Mouse (Mus musculus) CD4-positive, CD25-positive, alpha-beta regulatory T cell, adult 2 months (primary cell): ENCODE results near the gene Kxd1.

Source experiments
- DNase-seq: peaks from one replicate; pipeline ENCODE4 v3.0.0-alpha.2; 2012; ENCODE audit warnings: low read depth, low spot score

Gene Kxd1

DNA sequence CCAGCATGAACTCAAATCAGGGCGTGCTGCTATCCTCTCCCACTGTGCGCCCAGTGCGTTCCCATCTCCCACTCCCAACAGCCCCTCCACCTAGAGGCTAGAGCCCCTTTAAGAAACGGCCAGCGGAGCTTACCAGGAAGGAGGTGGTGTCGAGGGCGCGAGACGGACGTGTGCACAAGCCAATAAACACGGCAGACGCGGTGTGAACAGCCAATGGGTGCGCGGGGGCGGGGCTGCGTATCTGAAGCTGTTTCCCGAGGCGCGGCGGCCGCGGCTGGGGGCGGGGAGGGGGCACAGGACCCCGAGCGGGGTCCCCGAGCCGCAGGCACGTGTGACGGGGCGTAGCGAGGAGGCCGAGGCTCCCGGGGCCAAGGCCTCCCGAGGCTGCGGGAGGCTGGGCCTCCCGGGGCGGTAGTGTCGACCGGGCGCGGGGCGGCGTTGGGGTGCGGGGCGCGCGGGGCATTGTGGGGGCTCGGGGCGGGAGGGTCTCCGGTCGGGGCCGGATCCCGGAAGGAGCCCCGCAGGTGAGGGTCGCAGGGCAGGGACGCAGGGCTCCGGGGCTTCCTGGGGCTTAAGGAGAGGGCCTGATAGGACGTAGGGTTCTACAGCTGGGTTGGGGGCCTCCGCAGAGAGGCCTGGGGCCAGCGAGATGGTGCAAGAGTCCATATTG is at the start of gene Kxd1, which contains the start of gene Fkbp8:
Kxd1 (minus strand) TSS at position 445 of the 670 bp plus-strand sequence.
Fkbp8 (plus strand) TSS at position 213 of the 670 bp plus-strand sequence.
- peak; percentile 97 for DNase-seq

DNA sequence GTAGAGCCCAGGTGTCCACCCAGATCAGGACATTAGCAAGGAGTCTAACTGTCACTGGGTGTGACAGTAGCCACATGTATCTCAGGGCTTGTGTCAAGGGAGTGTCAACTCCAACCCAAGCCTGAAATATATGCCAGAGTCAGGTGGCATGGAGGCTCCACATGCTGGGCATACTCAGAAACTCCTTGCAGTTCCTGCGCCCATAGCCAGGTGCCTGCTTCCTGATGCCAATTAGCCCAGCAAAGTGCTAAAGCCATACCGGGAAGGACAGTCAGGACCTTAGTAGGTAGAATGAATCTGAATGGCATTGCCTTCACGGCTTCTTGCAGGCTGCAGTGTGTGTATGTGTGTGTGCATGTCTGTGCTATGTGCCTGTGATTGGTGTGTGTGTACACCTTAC is 49.5 kb upstream of the Kxd1 start:
- DNase-seq: no peak

DNA sequence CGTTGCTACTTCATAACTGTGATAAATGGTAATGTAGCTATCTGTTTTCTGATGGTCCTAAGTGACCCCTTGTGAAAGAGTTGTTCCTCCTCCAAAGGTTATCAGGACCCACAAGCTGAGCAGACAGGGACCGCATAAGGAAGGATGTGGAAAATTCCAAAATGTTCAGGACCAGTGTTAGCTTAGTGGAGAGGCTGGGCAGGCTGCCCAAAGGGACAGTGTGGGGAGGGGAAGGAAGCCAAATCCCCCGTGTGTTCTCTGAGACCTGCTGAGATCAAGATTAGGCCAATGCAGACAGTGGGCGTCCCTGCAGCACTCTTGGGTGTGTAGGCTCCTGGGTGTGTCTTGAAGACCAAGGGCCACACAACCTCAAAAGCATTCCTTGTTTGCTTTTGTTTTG is 47.2 kb upstream of the Kxd1 start:
- no peak for DNase-seq

DNA sequence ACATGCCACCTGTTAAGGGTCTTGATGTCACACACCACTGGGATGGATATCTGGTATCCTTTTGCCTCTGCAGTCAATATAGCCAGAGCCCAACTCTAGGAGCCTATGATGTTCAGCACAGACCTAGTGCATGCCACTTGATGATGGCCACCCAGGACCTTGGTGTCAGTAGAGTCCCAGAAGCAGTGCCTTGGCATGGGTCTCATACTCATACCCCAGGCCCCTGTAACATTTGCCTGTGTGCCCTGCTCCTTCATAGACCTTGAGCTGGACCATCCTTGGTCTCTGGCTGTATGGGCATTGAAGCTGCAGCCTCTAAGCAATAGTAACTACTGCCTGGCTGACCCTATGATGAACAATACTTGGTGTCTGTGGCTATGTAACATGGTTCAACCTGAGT is 46.5 kb upstream of the Kxd1 start:
- DNase-seq: no peak

DNA sequence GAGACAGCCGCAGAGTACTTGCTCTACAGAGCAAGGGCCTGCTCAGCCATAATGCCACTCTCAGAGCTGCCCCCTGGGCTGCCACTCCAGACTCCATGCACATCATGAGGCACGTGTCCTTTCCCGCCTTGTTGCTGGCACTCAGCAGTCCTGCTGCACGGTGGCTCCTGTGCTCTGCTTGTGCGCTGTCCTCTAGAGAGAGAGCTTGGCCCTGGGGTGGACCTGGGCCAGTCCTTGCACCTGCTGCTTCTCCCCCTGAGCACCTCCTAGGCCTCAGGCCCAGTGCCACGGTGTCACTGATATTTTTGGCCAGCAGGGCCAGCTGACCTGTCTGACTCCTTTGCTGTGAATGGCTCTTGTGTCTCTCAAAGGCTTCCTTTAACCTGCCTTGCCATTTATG is 43.2 kb upstream of the Kxd1 start:
- DNase-seq: no peak

DNA sequence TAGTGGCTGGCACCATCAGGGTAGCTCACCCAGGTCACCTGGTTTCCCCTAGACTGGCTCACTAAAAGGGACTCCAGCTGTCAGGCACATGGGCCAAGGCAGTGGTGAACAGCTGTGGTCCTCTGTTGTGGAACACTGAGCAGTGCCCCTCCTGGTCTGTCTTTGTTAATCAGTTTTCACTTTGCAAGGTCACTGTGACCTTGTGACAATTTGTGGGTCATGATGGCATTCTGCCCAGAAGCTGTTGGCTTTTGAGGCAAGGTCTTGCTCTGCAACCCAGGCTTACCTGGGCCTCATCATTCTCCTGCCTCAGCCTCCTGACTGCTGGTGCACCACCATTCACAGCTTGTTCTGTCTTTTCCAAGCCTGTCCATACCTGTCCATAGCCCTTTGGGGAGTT is 42.6 kb upstream of the Kxd1 start:
- no peak for DNase-seq

DNA sequence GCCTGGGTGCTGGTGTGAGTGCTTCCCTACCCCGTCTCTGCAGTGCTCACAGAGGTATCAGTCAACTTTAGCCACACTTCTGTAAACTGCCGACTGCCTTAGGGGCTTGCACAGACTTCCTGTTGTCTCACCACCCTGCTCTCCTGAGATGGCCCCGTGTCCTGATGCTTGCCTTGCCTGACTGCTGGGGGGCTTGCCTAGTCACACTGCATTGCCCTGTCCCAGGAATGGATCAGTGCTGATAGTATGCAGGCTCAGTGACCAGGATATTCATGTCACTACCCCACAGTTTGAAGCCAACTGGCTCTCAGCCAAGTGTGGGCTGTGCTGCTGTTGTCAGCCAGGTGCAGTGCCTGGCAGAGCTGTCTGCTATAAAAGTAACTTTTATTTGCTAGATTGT is 37.8 kb upstream of the Kxd1 start:
- no peak for DNase-seq

DNA sequence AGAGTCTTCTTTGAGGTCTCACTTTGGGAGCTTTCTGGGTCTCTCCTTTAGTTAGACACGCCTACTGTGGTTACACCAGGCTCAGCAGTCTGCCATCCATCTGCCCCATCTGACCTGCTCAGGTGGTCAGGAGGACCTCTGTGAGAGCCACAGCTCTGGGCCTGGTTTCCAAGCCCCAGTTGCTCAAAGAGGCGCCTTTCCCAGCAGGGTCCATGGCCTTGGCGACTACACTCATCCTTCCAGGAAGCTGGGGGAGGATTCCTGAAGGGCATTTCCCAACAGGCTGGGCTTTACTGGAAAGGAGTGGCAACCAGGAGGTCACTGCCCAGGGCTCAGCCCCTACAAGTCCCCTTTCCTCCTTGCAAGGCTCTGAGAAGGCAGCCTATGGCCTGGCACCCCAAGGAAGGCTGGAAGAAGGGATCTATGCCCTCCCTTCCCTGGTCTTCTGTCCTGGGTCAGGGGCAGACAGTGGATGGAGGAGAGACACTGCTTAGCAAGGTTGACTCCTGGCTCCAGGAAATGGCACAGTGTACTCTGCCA is 37.0 kb upstream of the Kxd1 start:
- no peak for DNase-seq

DNA sequence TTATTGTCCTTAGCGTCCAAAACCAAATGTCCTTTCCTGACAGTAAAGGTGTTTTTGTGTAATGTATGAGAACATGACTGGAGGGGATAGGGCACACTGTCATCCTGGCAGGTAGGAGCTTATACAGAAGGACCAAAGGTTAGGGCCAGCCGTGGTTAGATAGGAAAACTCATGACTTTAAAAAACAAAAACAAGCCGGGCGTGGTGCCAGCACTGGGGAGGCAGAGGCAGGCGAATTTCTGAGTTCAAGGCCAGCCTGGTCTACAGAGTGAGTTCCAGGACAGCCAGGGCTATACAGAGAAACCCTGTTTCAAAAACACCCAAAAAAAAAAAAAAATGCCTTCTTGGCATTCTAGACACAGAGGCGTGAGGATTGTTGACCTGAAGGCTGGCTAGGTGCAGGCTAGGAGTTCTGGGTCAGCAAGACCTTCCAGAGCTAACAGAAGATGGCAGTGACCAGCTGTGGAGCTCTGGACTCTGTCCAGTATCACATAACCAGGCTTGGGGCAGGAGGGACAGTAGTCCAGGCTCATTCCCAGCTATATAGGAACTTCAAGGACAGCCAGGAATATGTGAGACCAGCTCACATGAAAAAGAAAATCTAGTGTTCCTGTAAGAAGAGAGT is 36.1 kb upstream of the Kxd1 start:
- DNase-seq: no peak

DNA sequence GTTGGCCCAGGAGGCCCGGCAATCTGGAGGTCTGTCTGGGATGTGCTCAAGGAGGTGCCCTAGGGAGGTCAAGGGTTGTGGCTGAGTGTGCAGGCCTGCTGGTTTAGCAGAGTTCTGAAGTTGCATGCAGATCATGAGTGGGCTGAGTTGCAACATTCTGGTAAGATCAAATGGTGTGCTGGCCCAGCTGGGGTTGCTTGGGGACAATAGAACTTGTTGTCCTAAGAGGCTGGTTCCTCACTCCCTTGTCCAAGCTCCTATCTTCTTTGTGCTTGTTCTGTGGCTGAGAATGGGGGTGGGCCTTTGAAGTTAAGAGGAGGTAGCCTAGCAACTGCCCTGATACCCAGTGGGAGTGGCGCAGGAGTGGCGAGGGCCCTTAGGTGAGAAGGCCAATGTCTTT is 35.0 kb upstream of the Kxd1 start:
- no peak for DNase-seq

DNA sequence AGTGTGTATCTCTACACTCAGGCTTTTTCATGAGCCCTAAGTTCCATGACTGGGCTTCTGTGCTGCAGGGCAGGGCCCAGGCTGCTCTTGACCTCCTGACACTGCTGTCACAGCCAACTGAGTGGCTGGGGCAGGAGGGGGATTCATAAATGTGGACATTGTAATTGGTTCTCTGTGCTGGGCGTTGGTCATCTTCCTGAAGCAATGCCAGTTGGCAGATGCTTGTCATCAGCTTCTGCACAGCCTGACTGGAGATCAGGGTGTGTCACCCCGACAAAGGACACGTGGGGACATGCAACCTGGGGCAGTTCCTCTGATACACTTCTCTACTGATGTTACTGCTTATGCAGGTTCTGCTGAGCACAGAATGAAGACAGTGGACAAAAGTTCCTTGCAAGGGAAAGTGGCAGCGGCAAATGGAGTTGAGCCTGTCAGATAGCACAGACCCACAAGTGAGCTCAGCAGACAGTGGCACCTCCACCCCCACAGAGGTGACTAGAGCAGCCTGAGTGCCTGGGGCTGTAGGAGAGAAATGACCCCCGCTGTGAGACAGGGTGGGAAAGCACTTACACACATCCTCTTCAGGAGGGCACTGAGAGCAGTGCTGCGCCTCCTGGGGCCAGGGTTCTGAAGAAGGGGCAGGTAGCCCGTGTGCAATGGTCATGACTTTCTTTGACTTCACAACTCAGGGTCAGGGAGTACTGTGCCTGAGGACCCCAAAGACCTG is 34.2 kb upstream of the Kxd1 start:
- no peak for DNase-seq

DNA sequence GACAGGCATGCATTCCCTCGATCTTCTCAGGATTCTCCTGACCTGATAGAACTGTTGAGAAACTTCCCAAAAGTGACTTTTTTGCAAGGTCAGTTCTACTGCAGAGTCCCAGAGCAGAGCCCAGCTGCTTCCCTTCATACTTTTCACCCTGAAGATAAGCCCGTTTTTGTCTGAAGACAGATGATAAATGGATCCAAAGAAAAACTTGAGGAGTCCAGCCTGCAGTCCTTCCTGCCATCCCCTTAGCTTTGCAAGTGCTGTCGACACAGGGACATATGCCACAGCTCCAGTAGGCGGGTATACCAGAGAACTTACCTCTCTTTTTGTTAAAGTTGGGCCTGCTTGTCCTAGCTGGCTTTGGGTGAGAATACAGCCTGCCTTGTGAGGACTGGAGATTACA is 33.6 kb upstream of the Kxd1 start:
- DNase-seq: no peak

DNA sequence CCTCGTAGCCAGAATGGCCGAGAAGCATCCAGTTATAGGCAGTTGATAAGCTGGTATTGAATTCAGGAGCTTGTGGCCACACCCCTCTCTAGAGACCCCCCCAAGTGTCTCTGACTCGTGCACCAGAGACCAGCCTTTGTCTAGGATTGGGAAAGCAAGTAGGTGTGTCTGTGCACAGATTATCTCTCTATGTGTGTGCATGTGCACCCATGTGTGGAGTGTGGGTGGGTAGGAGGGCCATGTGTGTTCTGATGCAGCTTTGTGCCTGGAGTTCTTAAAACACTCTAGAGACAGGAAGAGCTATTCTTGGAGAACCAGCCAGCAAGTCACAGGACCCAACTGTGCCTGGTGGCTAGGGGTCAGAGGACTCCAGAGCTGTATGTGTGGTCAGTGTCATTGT is 32.8 kb upstream of the Kxd1 start:
- no peak for DNase-seq

DNA sequence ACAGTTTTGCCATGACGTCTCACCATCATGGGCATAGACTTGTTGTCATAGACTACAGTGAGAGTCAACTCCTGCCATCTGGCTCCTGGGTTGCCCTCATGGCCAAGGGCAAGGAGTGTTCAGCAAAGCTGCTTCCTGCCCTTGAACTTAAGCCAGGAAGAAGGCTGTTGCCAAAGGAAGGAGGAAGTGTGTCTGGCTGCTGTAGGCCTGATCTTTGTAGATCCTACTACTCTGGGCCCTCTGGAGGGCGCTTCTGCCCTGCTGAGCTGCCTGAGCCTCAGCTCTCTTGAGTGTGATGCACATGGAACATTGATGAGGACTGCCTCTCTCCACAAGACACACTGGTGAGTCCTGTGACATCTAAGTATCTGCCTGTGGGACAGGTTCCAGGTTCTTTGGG is 32.3 kb upstream of the Kxd1 start:
- peak; percentile 30 for DNase-seq

DNA sequence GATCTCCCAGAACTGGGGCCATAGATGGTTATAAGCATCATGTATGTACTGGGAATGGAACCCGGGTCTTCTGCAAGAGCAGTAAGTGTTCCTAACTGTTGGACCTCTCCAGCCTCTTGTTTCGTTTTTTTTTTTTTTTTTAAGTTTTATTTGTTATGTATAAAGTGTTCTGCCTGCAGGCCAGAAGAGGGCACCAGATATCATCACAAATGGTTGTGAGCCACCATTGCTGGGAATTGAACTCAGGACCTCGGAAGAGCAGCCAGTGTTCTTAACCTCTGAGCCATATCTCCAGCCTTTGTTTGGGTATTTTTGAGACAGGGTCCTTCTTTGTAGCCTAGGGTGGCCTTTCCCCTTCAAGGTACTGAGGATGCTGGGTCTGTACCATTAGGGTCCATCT is 31.2 kb upstream of the Kxd1 start:
- DNase-seq: peak; percentile 66

DNA sequence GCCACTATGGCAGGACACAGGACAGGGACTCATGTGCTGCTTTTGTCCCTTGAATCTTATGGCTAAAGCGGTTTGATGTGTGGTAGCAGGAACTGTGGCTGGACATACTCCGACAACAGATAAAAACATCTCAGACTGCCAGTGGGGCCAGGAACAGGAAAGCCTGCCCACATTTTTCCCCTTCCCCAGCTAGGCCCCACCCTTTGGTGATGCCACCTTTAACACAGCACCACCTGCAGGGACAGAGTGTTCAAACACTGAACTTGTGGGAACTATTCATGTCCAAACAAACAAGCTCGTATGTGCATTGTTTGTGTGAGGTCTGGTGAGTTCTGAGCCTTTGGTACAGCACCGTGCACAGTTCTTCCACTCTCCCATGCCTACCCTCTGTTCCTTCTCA is 30.6 kb upstream of the Kxd1 start:
- DNase-seq: peak; percentile 69

DNA sequence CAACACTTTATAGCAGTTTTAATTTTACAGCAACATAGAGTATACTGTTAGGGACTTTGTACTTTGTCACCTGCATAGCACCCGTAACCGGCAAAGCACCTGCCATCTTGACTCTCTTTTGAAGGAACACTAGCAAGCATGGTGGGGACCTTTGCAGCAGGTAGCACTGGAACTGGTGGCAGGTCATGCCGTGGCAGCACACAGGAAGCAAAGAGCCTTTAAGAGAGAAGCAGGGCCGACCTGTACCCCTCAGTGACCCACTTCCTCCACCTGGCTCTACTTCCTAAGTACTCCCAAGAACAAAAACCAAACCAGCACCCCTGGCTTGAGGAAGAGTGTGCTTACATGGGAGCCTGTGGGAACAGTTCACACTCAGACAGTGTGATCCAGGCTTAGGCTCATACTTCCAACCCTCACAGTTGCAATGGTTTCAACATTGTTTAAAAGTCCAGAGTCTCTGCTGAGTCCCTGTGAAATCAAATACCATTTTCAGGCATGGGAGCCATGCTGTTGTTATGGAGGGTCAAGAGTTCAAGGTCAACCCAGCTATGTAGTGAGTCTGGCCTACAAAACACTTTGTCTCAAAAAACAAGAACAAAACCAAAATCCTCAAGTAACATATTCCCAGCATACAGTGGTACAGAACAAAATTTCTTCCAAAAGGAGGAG is 27.5 kb upstream of the Kxd1 start:
- no peak for DNase-seq

DNA sequence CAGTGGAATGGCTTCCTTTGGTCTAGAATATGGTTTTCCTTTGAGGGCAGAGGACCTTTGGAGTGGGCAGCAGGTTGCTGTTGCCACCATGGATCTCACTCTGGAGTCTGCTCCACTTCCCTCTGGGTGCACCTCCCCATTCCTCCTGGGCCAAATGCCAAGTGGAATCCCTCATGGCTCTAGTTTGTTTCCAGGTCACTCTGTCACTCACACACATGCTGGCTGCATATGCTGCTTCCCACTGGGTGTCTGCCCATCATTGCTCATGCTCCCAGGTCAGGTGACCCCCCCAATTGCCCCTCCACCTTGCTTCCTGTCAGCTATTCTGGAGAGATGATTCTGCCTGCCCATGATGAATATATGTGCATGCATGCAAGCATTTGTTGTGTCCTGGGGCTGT is 26.0 kb upstream of the Kxd1 start:
- DNase-seq: no peak

DNA sequence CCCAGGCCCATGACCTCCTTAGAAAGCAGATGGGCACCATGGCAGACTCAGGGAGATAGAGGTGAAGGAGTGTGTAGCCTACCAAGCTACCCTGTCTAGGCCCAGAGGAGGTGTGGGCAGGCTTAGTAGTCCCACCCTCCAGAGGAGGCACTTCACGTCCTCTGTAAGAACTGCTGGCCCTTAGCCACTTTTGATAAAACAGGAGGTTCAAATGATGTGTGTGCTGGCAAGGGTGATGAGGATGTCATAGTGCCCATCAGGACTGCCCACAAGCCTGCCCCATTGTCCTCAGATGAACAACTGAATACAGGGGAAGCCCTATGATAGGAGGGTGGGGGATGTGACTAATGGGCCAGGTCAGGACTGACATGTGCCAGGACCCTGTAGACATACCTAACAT is 25.1 kb upstream of the Kxd1 start:
- no peak for DNase-seq

DNA sequence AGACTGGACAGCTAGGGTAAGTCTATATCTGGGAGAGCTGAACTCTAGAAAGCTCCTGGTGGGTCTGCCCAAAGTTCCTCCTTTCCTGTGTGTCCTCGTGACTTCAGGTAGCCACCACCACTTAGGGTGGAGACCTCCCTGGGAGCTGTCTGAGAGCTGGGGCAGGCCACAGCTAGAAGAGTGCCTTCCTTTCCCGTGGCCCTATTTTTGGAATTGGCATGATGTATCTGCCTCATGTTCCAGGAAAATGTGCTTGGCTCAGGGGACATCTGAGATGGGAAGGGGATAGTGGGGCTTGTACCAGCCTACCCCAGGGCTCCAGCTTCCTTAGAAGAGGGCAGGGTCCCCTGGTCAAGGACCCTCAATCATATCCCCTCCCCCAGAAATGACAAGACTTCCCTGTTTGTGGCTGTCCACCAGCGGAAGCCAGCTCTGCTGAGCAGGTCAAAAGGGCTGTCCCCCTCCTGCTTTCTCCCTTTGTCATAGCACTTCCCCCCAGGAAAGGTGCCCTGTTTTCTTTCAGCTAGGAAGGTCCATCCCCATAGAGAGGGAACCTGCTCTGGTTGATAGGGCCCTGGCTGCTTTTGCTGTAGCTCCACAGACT is 23.9 kb upstream of the Kxd1 start:
- DNase-seq: no peak

DNA sequence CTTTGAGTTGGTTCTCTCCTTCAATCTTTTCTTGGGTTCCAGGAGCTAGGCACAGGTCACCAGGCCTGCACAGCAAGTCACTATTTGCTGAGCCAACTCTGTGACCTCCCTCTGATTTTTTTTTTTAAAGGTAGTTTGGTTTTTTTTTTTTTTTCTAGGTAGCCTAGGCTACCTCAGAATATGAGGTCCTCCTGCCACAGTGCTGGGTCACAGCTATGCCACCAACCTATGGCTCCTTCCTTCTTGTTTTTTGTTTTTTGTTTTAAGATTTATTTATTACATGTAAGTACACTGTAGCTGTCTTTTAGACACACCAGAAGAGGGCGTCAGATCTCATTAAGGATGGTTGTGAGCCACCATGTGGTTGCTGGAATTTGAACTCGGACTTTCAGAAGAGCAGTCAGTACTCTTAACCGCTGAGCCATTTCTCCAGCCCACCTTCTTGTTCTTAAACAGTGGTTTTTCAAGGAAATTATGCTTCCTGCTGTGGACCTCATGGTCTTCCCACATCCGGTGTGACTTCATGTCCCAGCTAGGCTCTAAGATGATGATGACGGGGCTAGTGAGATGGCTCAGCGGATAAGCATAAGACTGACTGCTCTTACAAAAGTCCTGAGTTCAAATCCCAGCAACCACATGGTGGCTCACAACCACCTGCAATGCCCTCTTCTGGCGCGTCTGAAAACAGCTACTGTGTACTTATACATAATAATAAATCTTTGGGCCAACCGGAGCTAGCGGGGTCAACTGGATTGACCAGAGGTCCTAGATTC is 21.8 kb upstream of the Kxd1 start:
- DNase-seq: peak; percentile 70
